Mouse (Mus musculus) bone marrow macrophage, adult 2 months (primary cell): ENCODE measurements around the gene Fah. TPM values are rescaled to one million over a fixed set of nuclear protein-coding genes. Genes with fewer than 3 reads are reported as not detected.

ENCODE experiments used
- H3K27ac ChIP-seq: 2 replicates; pipeline ENCODE4 v1.5.1; 2012; ENCODE audit warnings: low read depth, low read length; ENCODE audit not compliant: insufficient read depth
- H3K4me1 ChIP-seq: 2 replicates; pipeline ENCODE4 v1.6.1; 2012; ENCODE audit warnings: low read length; ENCODE audit not compliant: control insufficient read depth, insufficient read depth
- H3K4me3 ChIP-seq: 2 replicates; pipeline ENCODE4 v1.5.1; 2012; ENCODE audit warnings: mild to moderate bottlenecking, low read length, moderate library complexity; ENCODE audit not compliant: insufficient read depth
- CTCF ChIP-seq: IDR thresholded peaks from 2 replicates; pipeline ENCODE4 v1.5.1; 2012; ENCODE audit warnings: low read depth, mild to moderate bottlenecking, low read length, moderate library complexity
- POLR2A ChIP-seq: IDR thresholded peaks from 2 replicates; pipeline ENCODE4 v1.6.1; 2012; ENCODE audit warnings: mild to moderate bottlenecking, low read depth, low read length, borderline replicate concordance
- polyA plus RNA-seq: library from polyadenylated mRNA; stranded (reverse); fragments of >200 nt; gene quantifications from 2 replicates; pipeline ENCODE4 v1.2.4, GENCODE M21; 2012; ENCODE audit not compliant: missing spikeins, insufficient read depth, insufficient read length

Gene Fah
- polyA plus RNA-seq, 1 experiment, result 4.7 TPM

DNA sequence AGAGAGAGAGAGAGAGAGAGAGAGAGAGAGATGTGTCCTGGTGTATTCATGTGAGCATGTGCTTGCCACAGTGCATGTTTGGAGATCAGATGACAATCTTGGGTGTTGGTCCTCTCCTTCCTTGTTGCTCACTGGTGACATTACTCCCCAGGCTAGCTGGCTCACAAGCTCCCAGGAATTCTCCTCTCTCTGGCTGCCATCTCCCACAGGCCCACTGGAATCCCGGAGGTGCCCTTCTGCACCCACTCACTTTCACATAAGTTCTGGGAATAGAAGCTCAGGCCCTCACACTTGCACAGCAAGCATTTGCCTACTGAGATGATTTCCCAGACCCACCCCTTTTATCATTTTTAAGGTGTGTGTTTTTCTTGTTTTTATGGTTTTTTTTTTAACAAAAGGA is 26.8 kb downstream of the Fah start:
- Histone ChIP-seq H3K4me3 (no peak overlapping the region), H3K27ac (no peak overlapping the region), H3K4me1 (peaks cover 2% of the 10 kb centered on the region; the same call in 1 of the 2 replicates)
- TF ChIP-seq CTCF (no peak), POLR2A (no peak)

DNA sequence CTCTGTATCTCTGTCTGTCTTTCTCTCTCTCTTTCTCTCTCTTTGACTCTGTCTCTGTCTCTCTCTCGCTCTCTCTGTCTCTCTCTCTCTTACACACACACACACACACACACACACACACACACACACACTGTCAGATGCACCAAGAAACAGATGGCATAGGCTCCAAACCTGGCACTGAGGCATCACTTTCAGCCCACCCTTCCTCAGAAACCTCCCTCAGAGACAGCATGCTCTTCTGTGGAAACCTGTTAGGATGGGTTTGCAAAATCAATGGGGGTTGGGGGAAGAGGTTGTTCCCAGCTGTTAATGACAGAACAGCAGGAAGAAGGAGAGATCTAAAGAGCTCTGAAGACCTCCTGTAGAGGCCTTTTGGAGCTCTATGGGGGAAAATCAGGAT is 27.7 kb downstream of the Fah start:
- Histone ChIP-seq H3K27ac (no peak overlapping the region), H3K4me1 (peaks cover 2% of the 10 kb centered on the region; the same call in 1 of the 2 replicates), H3K4me3 (no peak overlapping the region)
- TF ChIP-seq CTCF, result no peak
- no peak for TF ChIP-seq POLR2A

DNA sequence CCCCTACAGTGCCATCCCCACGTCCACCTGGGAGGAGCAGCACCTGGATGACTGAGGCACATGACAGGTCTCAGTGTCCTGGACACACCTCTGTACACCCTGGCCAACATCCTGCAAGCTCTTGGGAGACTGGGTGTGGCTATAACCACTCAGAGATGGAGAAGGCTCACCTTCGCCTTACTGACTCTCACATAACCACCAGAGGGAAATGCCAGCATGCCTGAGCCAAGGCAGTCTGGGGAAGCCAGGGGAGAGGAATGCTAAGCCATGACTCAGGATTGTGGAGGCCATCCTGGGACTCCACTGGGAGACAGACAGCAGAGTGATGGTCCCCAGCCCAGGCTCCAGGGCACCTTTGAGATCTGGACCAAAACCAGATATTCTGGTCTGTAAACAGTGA is 29.5 kb downstream of the Fah start:
- Histone ChIP-seq H3K4me1 (no peaks in the 10 kb centered on the region), H3K4me3 (no peak overlapping the region), H3K27ac (no peak overlapping the region)
- TF ChIP-seq POLR2A (no peak), CTCF (no peak)

DNA sequence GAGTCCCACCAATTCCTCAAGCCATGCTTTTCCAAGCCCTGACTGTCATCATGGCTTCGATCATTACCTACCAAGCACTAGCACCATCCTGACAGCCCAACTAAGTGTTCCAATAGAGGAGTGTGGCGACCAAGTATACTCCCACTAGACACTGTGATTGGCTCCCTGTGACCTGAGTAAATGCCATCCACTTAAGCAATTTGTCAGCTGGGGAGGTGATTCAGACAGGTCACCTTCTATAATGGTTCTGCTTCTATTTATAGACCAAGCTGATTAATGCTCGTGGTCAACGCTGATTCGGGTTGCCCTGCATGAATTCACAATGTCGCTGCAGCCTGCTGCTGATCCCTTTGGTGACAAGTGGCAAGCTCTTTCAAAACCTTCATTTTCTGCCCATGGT is 40.3 kb downstream of the Fah start:
- peaks cover 3% of the 10 kb centered on the region; the same call in 1 of the 2 replicates for H3K4me1 ChIP-seq
- no peak overlapping the region for H3K4me3 ChIP-seq
- H3K27ac ChIP-seq, result no peak overlapping the region
- TF ChIP-seq POLR2A, result no peak
- no peak for TF ChIP-seq CTCF

DNA sequence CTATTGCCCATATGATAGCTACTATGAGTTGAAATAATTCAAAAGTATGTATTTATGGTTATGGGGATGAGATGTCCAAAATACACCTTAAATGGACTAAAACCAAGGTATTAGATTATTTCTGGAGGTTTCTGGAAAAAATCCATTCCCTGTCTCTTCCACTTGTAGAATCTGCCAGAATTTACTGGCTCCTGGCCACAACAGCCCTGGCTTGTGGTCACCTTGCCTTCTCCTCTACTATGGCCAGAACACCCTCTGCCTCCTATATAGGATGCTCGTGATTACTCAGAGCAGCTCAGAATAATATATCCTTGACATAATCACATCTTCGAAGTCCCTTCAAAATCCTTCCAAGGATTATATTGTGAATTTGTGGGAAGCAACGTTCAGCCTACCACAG is 42.3 kb downstream of the Fah start:
- no peak for TF ChIP-seq CTCF
- no peak for TF ChIP-seq POLR2A
- Histone ChIP-seq H3K27ac (no peak overlapping the region), H3K4me1 (peaks cover 3% of the 10 kb centered on the region; the same call in 1 of the 2 replicates), H3K4me3 (no peak overlapping the region)

DNA sequence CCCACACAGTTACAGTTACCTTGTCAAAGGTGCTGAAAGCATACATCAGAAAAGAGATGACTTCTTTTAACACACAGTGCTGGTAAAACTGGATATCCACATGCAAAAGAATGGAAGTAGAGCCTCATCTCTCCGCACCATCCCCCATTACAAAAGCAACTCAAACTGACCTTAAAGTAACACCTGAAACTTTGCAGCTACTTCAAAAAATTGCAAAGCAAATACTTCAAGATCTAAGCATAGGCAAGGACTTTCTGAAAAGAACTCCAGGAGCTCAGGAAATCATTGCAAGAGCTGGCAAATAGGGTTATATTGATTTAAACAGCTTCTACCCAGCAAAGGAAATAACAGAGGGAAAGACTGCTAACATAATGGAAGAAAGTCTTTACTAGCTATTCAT is 46.0 kb downstream of the Fah start:
- Histone ChIP-seq H3K4me3 (no peak overlapping the region), H3K4me1 (no peaks in the 10 kb centered on the region), H3K27ac (no peak overlapping the region)
- TF ChIP-seq CTCF (no peak), POLR2A (no peak)

DNA sequence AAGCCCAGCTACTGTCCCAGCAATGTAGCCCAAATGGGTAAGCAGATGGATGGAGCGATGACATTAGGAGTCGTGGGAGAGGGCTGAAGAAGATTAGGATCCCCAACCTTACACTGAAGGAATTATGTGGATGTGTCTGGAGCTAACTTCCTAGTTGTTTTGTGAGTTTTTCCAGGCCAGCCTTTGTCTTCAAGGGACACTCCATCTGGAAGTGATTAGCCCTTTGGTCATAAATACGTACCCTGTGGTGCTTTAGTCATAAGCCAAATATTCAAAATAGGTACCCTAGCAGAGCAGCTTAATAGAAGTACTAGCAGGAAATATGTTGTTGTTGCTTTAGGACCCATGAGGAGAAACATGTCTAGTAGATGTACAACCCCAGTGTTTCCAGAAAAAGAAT is 49.2 kb downstream of the Fah start:
- no peak for TF ChIP-seq POLR2A
- no peak for TF ChIP-seq CTCF
- no peak overlapping the region for H3K4me3 ChIP-seq

DNA sequence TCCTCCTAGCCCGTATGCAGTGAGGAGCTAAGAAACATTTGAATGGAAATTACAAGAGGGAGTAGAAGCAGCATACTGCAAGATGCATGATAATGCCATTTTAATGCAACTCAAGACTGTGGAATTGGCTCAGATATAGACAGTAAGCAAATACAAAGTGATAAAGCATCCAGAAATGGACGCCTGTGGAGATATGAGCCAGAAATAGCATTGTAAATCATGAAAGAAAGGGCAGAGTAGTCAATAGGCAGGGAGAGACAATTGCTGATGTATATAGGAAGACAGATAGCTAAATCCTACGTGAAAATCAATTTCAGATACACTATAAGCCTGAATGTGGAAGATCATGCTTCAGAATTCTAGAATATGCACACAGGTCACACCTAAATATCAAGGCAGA is 51.2 kb downstream of the Fah start:
- H3K27ac ChIP-seq, result no peak overlapping the region
- TF ChIP-seq CTCF, result no peak
- TF ChIP-seq POLR2A, result no peak
- peaks cover 10% of the 10 kb centered on the region for H3K4me1 ChIP-seq
- no peak overlapping the region for H3K4me3 ChIP-seq

More for the DNA sequence above, 49.2 kb downstream of the Fah start:
- Histone ChIP-seq H3K27ac (no peak overlapping the region), H3K4me1 (peaks cover 6% of the 10 kb centered on the region; the same call in 1 of the 2 replicates)

DNA sequence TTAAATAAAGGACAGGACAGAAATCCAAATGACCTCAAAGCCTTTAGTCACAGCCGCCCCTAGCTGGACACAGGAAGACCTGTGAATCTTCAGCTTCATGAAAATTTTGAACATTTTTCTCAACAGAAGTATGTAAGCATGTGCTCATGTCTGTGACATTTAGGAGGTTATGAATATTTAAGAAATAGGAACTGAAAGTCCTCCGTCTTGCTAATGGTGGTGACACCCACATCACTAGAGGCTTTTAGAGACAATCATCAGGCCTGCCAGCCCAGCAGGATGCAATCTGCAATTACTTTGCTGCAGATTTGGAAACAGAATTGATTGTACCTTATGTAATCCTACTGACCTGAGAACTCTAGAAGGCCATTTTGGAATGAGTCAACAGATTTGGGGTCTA is 55.0 kb downstream of the Fah start:
- no peak for TF ChIP-seq CTCF
- no peak for TF ChIP-seq POLR2A
- peak overlapping the region; percentile 92 for H3K27ac ChIP-seq
- peaks cover 41% of the 10 kb centered on the region for H3K4me1 ChIP-seq
- H3K4me3 ChIP-seq, result no peak overlapping the region

DNA sequence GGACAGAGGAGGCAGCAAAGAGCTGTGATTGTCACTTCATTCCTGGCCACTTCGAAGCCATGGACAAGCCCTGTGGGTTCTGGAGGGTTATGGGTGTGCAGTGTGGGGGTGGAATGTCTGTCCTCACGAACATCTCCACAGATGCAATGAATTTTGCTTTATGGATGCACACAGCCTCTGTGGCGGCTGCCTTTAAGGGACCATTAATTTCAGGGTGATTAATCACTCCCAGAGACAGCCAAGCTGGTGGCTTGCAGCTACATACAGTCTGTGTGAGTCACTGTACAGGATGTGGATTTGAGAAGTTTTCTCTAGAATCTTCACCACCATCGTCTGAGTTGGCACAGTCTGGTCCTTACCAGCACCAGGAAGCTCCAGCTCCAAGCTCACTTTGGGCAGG is 59.9 kb downstream of the Fah start:
- H3K27ac ChIP-seq, result no peak overlapping the region
- no peak overlapping the region for H3K4me3 ChIP-seq
- peaks cover 41% of the 10 kb centered on the region for H3K4me1 ChIP-seq
- TF ChIP-seq CTCF, result no peak
- no peak for TF ChIP-seq POLR2A

DNA sequence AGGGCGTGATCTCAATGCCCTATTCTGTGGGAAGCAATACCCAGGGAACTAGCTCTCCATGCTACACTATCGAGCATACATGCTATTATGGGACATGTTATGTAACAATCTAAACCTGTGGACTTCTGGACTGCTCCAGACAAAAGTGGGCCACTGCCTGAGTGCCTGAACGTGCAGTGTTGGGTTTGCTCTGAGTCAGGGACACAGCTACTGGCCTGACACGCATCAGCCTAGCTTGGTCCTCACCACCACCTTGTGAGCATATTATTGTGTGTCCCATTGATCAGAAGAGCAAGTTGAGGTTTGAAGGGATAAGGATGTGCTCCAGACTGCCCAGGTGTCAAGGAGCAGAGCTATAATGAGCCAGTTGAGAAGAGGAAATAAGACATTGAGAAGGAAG is 61.6 kb downstream of the Fah start:
- no peak overlapping the region for H3K27ac ChIP-seq
- H3K4me3 ChIP-seq, result no peak overlapping the region
- peaks cover 36% of the 10 kb centered on the region for H3K4me1 ChIP-seq
- TF ChIP-seq POLR2A (no peak), CTCF (no peak)

Other genes with a start within 250 kb of the Fah start
- gene Arnt2, start 196.5 kb downstream of the Fah start, polyA plus RNA-seq, result not detected in 2 replicates
- gene Gm2115, start 77.8 kb downstream of the Fah start, polyA plus RNA-seq, result 0.23 and 0.25 TPM in 2 replicates
- 195 and 199 TPM in 2 replicates for gene Zfand6, start 83.2 kb upstream of the Fah start, polyA plus RNA-seq
- not detected in 2 replicates for gene Olfr291, start 246.8 kb upstream of the Fah start, polyA plus RNA-seq